Mouse (Mus musculus) layer of hippocampus, postnatal 14 days (tissue): ENCODE measurements around the gene Large1. TPM values are rescaled to one million over a fixed set of nuclear protein-coding genes. Genes with fewer than 3 reads are reported as not detected.
A peak's percentile ranks its signal among the peaks of the same experiment; 100 is the strongest.
"Not testable (repeated sequence)": the region's sequence is repeated elsewhere in the genome, so short reads cannot be mapped to it uniquely, and the experiment has no call there.

Experiments
- DNase-seq, 2 experiments: peaks; one replicate each; pipeline ENCODE4 v3.0.0; 2021 to 2022; ENCODE audit warnings: low spot score in 2 of 2, mixed read lengths in 1 of 2
- total RNA-seq, 2 experiments: library from RNA; stranded (reverse); gene quantifications; 2 replicates each; pipeline ENCODE4 v1.2.3; 2021

Large1 gene
- total RNA-seq, 2 experiments from 2014 or later, result 146 to 155 TPM

GRCm38 (mm10) chr8:73029787-73030186, 323.6 kb downstream of the Large1 start:
- DNase-seq, result no peak

- DNase-seq, result no peak
These were observed 335.1 kb downstream of the Large1 start for GRCm38 (mm10) chr8:73018241-73018640.

GRCm38 (mm10) chr8:73017601-73018000, 335.7 kb downstream of the Large1 start:
- DNase-seq, result no peak

GRCm38 (mm10) chr8:73016303-73016702, 337.0 kb downstream of the Large1 start:
- DNase-seq, result no peak

GRCm38 (mm10) chr8:73007489-73007888, 345.9 kb downstream of the Large1 start:
- peak in 1 of 2 experiments; percentile 54 for DNase-seq

- no peak for DNase-seq
These were observed 349.5 kb downstream of the Large1 start for GRCm38 (mm10) chr8:73003858-73004257.

GRCm38 (mm10) chr8:72993831-72994230, 359.5 kb downstream of the Large1 start:
- no peak for DNase-seq

- DNase-seq, result no peak
These were observed 362.9 kb downstream of the Large1 start for GRCm38 (mm10) chr8:72990425-72990824.

GRCm38 (mm10) chr8:72982832-72983231, 370.5 kb downstream of the Large1 start:
- DNase-seq, result no peak

- peak in 1 of 2 experiments; percentile 29 for DNase-seq
These were observed 398.3 kb downstream of the Large1 start for GRCm38 (mm10) chr8:72955074-72955473.

- DNase-seq, result not testable (repeated sequence)
These were observed 411.9 kb downstream of the Large1 start for GRCm38 (mm10) chr8:72941393-72941792.

- DNase-seq, result no peak
These were observed 434.0 kb downstream of the Large1 start for GRCm38 (mm10) chr8:72919182-72919902.

- no peak for DNase-seq
These were observed 447.8 kb downstream of the Large1 start for GRCm38 (mm10) chr8:72905491-72905890.

GRCm38 (mm10) chr8:72901591-72901990, 451.7 kb downstream of the Large1 start:
- no peak for DNase-seq

GRCm38 (mm10) chr8:72899321-72899720, 454.0 kb downstream of the Large1 start:
- no peak for DNase-seq

- DNase-seq, result no peak
These were observed 470.3 kb downstream of the Large1 start for GRCm38 (mm10) chr8:72883033-72883432.

GRCm38 (mm10) chr8:72873411-72873810, 479.9 kb downstream of the Large1 start:
- DNase-seq, result no peak

GRCm38 (mm10) chr8:72846881-72847280, 506.5 kb downstream of the Large1 start:
- DNase-seq, result no peak

- DNase-seq, result no peak
These were observed 517.5 kb downstream of the Large1 start for GRCm38 (mm10) chr8:72835863-72836262.

GRCm38 (mm10) chr8:72833112-72833511, 520.2 kb downstream of the Large1 start:
- no peak for DNase-seq

- no peak for DNase-seq
These were observed 521.0 kb downstream of the Large1 start for GRCm38 (mm10) chr8:72832371-72832770.

GRCm38 (mm10) chr8:72817655-72818349, 535.5 kb downstream of the Large1 start:
- no peak for DNase-seq

GRCm38 (mm10) chr8:72816679-72817078, 536.7 kb downstream of the Large1 start:
- DNase-seq, result no peak
